Mouse (Mus musculus): ENCODE data around the gene Dnmt3a.

Gene Dnmt3a

GRCm38 (mm10) chr12:3787541-3787940, 18.3 kb upstream of the Dnmt3a start:
- DNase-seq (ENCODE audit: low spot score): no peak

DNA sequence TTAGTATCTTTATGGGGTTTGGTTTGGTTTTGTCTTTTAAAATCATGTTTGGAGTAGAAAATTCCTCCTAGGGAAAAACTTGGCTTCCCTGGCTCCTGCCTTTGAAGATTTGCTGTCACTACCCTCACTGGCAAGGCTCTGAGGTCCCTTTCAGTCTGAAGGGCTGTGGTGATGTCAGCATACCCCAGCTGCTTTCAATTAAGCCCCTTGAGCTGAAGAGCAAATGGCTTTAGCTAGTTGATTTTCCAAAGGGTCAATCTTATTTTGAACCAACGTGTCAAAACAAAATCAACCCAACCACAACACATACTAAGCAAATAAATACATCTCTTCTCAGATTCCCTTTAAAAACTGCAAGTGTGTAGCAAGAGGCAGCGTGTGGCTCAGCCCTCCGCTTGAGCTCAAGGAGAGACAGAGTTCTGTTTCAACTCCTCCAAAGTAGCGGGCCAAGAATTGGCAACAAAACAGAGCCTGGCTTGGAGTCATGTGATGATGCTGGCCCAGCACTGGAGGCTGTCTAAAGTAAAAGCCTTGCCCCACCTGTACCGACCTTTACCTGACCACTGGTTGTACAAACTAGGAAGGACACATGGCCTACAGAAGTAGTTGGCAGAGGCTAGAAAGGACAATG, 17.3 kb upstream of the Dnmt3a start:
- DNase-seq (ENCODE audit: low spot score): no peak

DNA sequence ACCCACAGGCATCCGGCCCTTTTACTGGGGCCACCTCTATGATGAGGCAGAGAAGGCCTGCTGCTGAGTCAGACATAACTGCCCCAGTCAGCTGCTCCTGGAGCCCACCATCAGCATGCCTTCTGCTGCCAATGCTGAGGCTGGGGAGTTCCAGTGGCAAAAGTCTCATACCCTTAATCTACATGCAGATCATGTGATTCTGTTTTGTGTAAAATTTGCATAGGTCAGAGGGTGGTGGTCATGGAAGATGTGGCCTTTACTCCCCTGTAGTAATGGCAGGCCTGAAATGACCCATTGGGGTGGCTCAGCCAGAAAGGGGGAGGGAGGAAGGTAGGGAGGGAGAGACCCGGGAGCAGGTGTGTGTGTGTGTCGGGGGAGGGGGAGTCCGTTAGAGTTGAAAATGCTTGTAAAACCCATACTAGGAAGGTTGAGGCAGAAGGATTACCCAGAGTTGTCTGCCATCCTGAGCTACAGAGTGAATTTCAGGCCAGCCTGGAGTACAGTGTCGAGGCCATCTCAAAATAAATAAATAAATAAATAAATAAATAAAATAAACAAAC, 16.1 kb upstream of the Dnmt3a start:
- DNase-seq (ENCODE audit: low spot score): no peak

DNA sequence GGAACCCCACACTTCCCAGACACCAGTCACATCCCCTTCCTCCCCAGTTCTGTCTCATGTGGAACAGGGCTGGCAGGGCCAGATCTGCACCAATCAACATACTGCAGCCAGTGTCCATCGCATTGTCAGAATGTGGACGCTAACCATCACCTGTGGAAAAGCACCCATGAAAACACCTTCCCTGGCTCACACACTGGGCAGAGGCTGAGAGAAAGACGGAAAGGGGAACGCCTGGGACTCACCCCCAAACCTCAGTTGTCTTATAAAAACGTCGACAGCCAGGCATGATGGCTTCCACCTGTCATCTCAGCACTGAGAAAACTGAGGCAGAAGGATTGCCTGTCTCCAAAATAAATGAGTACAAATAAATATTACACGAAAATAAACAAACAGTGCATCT, 14.6 kb upstream of the Dnmt3a start:
- DNase-seq (ENCODE audit: low spot score): no peak

DNA sequence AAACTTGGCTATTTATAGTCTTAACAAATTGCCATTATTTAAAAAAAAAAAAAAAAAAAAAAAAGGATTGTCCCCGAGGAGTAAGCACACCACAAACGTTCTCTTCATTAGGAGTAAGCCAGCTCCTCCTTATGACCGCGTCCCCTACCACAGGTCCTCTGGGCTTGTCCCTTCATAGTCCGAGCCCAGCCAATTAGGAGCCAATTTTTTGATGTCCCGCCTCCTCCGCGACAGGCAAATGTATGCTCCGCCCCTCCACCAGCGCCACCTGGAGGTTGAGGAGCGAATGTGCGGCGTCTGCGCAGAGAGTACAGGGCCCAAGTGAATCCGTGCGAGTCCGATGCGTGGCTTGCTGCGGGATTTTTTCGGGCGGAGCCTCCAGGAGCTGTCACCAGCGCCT, 14.1 kb upstream of the Dnmt3a start:
- DNase-seq (ENCODE audit: low spot score): peak; percentile 88

GRCm38 (mm10) chr12:3792248-3792647, 13.6 kb upstream of the Dnmt3a start:
- DNase-seq (ENCODE audit: low spot score): no peak

DNA sequence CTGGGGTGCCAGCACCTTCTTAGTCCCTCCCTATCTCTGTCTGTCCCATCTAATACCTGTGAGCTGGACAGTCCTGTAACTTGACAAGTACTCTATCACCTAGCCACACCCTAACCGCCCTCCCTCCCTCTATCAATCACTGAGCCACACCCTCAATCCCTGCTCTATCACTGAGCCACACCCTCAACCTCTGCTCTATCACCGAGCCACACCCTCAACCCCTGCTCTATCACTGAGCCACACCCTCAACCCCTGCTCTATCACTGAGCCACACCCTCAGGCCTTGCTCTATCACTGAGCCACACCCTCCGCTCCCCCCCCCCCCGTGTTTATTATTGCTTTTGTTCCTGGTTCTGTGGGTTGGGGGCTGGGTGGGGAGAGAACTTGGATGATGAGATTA, 10.2 kb upstream of the Dnmt3a start:
- no peak for DNase-seq (ENCODE audit: low spot score)

DNA sequence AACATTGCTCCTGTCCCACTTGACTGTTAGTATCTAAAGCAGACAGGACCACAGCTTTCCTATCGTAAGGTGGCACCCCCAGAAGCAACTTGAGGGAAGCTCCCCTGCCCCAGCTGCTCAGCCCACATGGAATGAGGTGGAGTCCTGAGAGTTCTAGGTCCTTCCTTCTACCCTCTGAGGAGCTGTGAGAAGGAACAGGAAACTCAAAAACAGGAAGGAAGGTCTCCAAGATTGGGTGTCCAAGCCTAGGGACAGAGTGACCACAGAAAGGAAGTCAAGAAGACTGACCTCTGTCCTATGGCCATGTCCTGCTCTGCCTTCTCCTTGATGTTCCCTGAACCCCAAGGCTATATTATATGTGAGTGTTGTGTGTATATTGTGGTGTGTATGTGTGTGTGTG, 6.3 kb upstream of the Dnmt3a start:
- DNase-seq (ENCODE audit: low spot score): no peak

- DNase-seq (ENCODE audit: low spot score): peak; percentile 52
These were observed 471 bp downstream of the Dnmt3a start for GRCm38 (mm10) chr12:3806271-3806684.

DNA sequence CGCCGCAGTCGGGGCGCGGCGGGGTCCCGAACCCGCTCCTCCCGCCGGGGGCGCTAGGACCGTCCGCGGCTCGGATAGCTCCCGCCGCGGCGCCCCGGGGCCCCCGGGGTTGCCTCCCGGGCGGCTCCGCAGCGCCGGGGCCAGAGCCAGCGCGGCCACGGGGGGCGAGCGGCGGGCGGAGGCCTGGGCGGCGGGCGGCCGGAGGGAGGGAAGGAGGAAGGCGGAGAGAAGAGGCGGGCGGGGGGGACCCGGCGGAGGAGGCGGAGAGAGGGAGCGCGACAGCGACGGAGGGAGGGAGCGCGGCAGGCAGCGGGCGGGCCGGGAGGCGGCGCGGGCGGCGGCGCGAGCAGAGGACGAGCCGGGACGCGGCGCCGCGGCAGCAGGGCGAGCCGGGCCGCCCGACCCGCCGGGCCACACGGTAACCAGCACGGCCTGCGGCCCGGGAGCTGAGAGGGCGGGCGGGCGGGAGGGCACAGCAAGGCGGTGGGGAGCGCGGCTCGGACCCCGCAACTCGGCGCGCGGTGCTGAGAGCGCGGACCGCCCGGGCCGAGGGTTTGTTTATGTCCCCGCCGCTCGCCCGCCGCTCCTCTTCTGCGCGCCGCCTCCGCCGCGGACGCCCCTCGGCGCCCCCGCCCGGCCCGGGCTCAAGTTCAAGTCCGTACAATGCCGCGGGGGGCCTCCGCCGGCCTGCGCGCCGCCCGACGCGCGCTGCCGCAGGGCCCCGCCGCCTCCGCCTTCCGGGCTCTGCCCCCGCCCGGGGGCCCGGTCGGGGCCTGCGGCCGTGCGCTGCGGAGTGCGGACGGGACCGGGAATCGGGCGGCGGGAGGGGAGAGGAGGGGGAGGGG, 1.1 kb downstream of the Dnmt3a start:
- no peak for DNase-seq (ENCODE audit: low spot score)

- DNase-seq (ENCODE audit: low spot score): no peak
These were observed 2.0 kb downstream of the Dnmt3a start for GRCm38 (mm10) chr12:3807548-3808395.

GRCm38 (mm10) chr12:3808396-3808981, 2.7 kb downstream of the Dnmt3a start:
- no peak for DNase-seq (ENCODE audit: low spot score)

GRCm38 (mm10) chr12:3809520-3810180, 3.8 kb downstream of the Dnmt3a start:
- DNase-seq (ENCODE audit: low spot score): no peak

GRCm38 (mm10) chr12:3810455-3810854, 4.6 kb downstream of the Dnmt3a start:
- DNase-seq (ENCODE audit: low spot score): no peak

DNA sequence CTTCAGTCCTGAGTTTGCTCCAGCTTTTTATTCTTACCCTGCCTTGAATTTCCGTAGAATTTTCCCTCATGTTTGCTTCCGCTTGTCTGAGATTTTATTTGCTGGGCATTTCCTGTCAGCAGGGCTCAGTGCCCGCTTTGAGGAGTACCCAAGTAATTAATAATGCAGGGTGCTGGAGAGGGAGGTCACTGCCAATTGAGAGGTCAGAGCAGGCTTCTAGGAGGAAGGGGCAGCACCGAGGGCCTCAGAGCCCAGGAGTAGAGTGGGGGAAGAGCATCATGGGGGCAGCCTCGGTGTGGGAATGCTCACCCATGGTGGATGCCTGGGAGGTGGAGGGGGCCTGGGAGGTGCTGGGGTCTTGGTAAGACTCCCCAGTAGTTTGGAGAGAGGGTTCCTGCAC, 5.8 kb downstream of the Dnmt3a start:
- DNase-seq (ENCODE audit: low spot score): no peak

- DNase-seq (ENCODE audit: low spot score): no peak
These were observed 6.4 kb downstream of the Dnmt3a start for GRCm38 (mm10) chr12:3812251-3812650.

GRCm38 (mm10) chr12:3813138-3813537, 7.3 kb downstream of the Dnmt3a start:
- no peak for DNase-seq (ENCODE audit: low spot score)

- DNase-seq (ENCODE audit: low spot score): no peak
These were observed 9.6 kb downstream of the Dnmt3a start for GRCm38 (mm10) chr12:3815386-3815785.

DNA sequence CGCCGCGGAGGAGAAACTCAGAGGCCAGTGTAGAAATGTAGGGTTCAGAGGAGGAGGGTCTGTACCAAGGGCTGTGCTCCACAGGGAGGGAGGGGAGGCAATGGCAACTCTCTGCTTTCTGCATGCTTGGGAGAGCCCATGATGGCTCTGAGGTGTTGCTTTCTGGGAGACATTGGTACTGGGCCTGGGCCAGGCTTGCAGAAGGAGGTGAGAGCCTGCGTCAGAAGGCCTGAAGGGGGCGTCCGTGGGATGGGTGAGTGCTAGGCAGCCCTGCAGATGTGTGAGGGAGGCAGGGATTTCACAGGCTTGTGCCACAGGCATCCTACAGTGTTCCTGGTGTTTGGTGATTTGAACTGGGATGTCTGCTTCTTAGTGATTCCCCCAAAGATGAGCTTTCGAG, 11.2 kb downstream of the Dnmt3a start:
- DNase-seq (ENCODE audit: low spot score): no peak

- no peak for DNase-seq (ENCODE audit: low spot score)
These were observed 11.8 kb downstream of the Dnmt3a start for GRCm38 (mm10) chr12:3817566-3817965.

GRCm38 (mm10) chr12:3819899-3820298, 14.1 kb downstream of the Dnmt3a start:
- no peak for DNase-seq (ENCODE audit: low spot score)
